ENCODE assay signal across 8 mouse cellular contexts in genomic region chr12:12938361-12938760, GRCm38 (mm10). TPM values are rescaled to one million over a fixed set of nuclear protein-coding genes. Genes with fewer than 3 reads are reported as not detected.
DNase-seq lines count a peak whose midpoint lies in the region; ATAC-seq lines count a peak whose summit lies in the region.

No protein-coding gene starts in this region.

- DNase-seq in adrenal gland, adult (ENCODE audit: inconsistent age in 2 of 2, low spot score in 1 of 2), result peak; percentile 57 to 88
- no peak for DNase-seq in adrenal gland, postnatal 25 days
- DNase-seq in cerebellum, adult 8-10 months, result peak; percentile 11
- DNase-seq in frontal cortex, postnatal 25 days (ENCODE audit: low spot score in 2 of 2), result peak; percentile 14 to 34
- peak; percentile 52 to 75 for DNase-seq in layer of hippocampus, postnatal 14 days (ENCODE audit: low spot score in 2 of 2)
- DNase-seq in lung, postnatal 14 days, result peak; percentile 72
- peak; percentile 86 for DNase-seq in skeletal muscle tissue, adult 2 months (ENCODE audit: low read depth, low spot score)

- peaks cover 26% of the 10 kb centered on the region for H3K36me3 ChIP-seq in hindbrain, embryonic 12.5 days

- H3K27ac ChIP-seq in hindbrain, embryonic 12.5 days, result peak overlapping the region; percentile 94

- 6% methylated on average over 7 of the region's 7 CpGs for WGBS in hindbrain, embryonic 12.5 days

- peak overlapping the region; percentile 82 for H3K4me3 ChIP-seq in hindbrain, embryonic 12.5 days

- H3K4me1 ChIP-seq in hindbrain, embryonic 12.5 days, result peaks cover 25% of the 10 kb centered on the region

- H3K4me2 ChIP-seq in hindbrain, embryonic 12.5 days (replicated peaks), result peak overlapping the region; percentile 93

- peak overlapping the region; percentile 95 for H3K9ac ChIP-seq in hindbrain, embryonic 12.5 days

- no peak for ATAC-seq in hindbrain, embryonic 12.5 days (ENCODE audit: low FRiP score)

- H3K9me3 ChIP-seq in hindbrain, embryonic 12.5 days (replicated peaks), result no peaks in the 10 kb centered on the region

- no peaks in the 10 kb centered on the region for H3K27me3 ChIP-seq in hindbrain, embryonic 12.5 days

RNA-seq across cellular contexts. Expression of gene Mycn, which starts 3.4 kb away (rescaled TPM):
- 4.2 and 7.1 TPM in 2 replicates for total RNA-seq in adrenal gland, postnatal 25 days (2021)
- polyA plus RNA-seq in hindbrain, embryonic 12.5 days (2016; fragmentation: Nextera tagmentation; extraction: Ambion mirVana), result 81.6 and 85.3 TPM in 2 replicates
- total RNA-seq in layer of hippocampus, postnatal 14 days (2021), result 10 to 100 TPM; 19.1 to 21.3 TPM
